Mouse (Mus musculus) liver, embryonic 14.5 days (tissue): Measurements from ENCODE around the gene Ap1m1. TPM values are rescaled to one million over a fixed set of nuclear protein-coding genes. Genes with fewer than 3 reads are reported as not detected.

Experiments used
- ATAC-seq: fragments of 200-750 bp; cut with Nextera tagmentation; 2 replicates; pipeline ENCODE4 v1.8.0; 2017; ENCODE audit warnings: moderate number of reproducible peaks, mild to moderate bottlenecking, moderate library complexity; ENCODE audit not compliant: insufficient read depth
- DNase-seq, 3 experiments: peaks; one replicate each; pipeline ENCODE4 v3.0.0-alpha.2; 2012 to 2013; ENCODE audit warnings: low read depth in 3 of 3, low spot score in 3 of 3
- H3K27ac ChIP-seq: fragments of 300-500 bp; sonication (generic); 2 replicates; pipeline ENCODE4 v1.5.1; 2014; ENCODE audit warnings: moderate library complexity, mild to moderate bottlenecking, control low read depth, inconsistent platforms
- H3K27me3 ChIP-seq: fragments of 300-500 bp; sonication (generic); 2 replicates; pipeline ENCODE4 v1.6.1; 2014; ENCODE audit warnings: mild to moderate bottlenecking, low read length, moderate library complexity; ENCODE audit not compliant: control insufficient read depth, insufficient read depth
- H3K36me3 ChIP-seq: fragments of 300-500 bp; sonication (generic); replicated peaks from 2 replicates; pipeline ENCODE4 v1.6.1; 2014; ENCODE audit warnings: low read depth; ENCODE audit not compliant: control insufficient read depth, insufficient read depth
- H3K4me1 ChIP-seq, 2 experiments: fragments of 200-500 bp in 1 of 2; fragments of 300-500 bp in 1 of 2; sonication (generic) in 1 of 2; replicated peaks; 2 replicates each; pipeline ENCODE4 v1.6.1; 2012 to 2014; ENCODE audit warnings: antibody characterized with exemption in 1 of 2, inconsistent platforms in 1 of 2, low read length in 1 of 2; ENCODE audit not compliant: control insufficient read depth in 2 of 2, insufficient read depth in 2 of 2
- H3K4me2 ChIP-seq: fragments of 300-500 bp; sonication (generic); 2 replicates; pipeline ENCODE4 v1.6.1; 2014; ENCODE audit warnings: low read depth, mild to moderate bottlenecking, control low read depth, moderate library complexity
- H3K4me3 ChIP-seq, 2 experiments: fragments of 200-500 bp in 1 of 2; fragments of 300-500 bp in 1 of 2; sonication (generic) in 1 of 2; 2 replicates each; pipeline ENCODE4 v1.5.1; 2012 to 2014; ENCODE audit warnings: low read depth in 2 of 2, low read length in 2 of 2, mild to moderate bottlenecking in 2 of 2, control low read depth in 1 of 2, inconsistent platforms in 1 of 2, moderate library complexity in 1 of 2; ENCODE audit not compliant: insufficient read depth in 1 of 2
- H3K9ac ChIP-seq: fragments of 300-500 bp; sonication (generic); replicated peaks from 2 replicates; pipeline ENCODE4 v1.6.1; 2014; ENCODE audit warnings: mild to moderate bottlenecking, control low read depth, moderate library complexity
- H3K9me3 ChIP-seq: fragments of 300-500 bp; sonication (generic); 2 replicates; pipeline ENCODE4 v1.6.1; 2016; ENCODE audit warnings: low read length, mixed read lengths; ENCODE audit not compliant: control insufficient read depth
- CTCF ChIP-seq: IDR thresholded peaks from 2 replicates; pipeline ENCODE4 v1.5.1; 2016; ENCODE audit warnings: antibody characterized with exemption, low read depth, control low read depth
- EP300 ChIP-seq: IDR thresholded peaks from 2 replicates; pipeline ENCODE4 v1.6.1; 2016; ENCODE audit warnings: antibody characterized with exemption, low read depth
- WGBS: fragments of 180-500 bp; shearing (Covaris S2); extraction: QIAGEN DNeasy Blood & Tissue Kit; methylation state at CpG from one replicate; pipeline ENCODE4 v1.1.7; 2014; ENCODE audit not compliant: insufficient replicate concordance; 5-methylcytosine and 5-hydroxymethylcytosine counted together
- polyA plus RNA-seq, 2 experiments: library from polyadenylated mRNA; depleted of rRNA in 1 of 2; stranded (reverse) in 1 of 2; unstranded in 1 of 2; fragments of >200 nt; fragmentation: Nextera tagmentation in 1 of 2; extraction: Ambion mirVana in 1 of 2; gene quantifications; 2 replicates each; pipeline versions ENCODE4 v1.2.1 to v1.2.3; 2012 to 2014

Gene Ap1m1
- polyA plus RNA-seq, 2 experiments: 38.8 to 46.7 TPM

DNA sequence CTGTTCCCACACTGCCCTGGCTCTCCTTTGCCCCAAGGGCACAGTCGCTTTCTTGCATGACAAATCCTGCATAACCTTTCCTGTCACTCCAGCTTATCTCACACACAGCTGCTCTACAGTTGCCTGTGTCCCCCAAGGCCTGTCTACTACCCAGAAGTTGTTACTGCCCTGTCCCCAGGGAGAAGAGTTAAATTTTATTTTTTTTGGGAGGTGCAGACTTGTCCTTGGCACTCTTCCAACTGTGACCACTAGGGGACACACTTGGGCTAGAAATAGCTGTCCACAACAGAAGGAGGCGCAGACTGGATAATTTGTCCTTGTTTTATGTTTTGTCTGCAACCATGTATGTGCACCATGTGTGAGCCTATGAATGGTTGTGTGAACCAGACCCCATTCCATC is 21.2 kb downstream of the Ap1m1 start:
- no peaks in the 10 kb centered on the region for H3K36me3 ChIP-seq
- TF ChIP-seq EP300 (no peak), CTCF (peak; percentile 89)
- ATAC-seq: no peak
- no peaks in the 10 kb centered on the region for H3K9me3 ChIP-seq
- no peak overlapping the region for H3K9ac ChIP-seq
- no peak overlapping the region for H3K4me2 ChIP-seq
- no peaks in the 10 kb centered on the region for H3K27me3 ChIP-seq
- H3K4me1 ChIP-seq: no peaks in the 10 kb centered on the region
- peak; percentile 27 to 51 (median 31) for DNase-seq
- H3K4me3 ChIP-seq: no peak overlapping the region
- 22% methylated on average over 2 of the region's 2 CpGs for WGBS
- H3K27ac ChIP-seq: no peak overlapping the region

GRCm38 (mm10) chr8:72261431-72261830 is 21.6 kb downstream of the Ap1m1 start:
- H3K4me2 ChIP-seq: no peak overlapping the region
- no peak overlapping the region for H3K9ac ChIP-seq
- DNase-seq (no peak), ATAC-seq (no peak)
- no peaks in the 10 kb centered on the region for H3K36me3 ChIP-seq
- H3K4me3 ChIP-seq: no peak overlapping the region
- no peaks in the 10 kb centered on the region for H3K4me1 ChIP-seq
- no peaks in the 10 kb centered on the region for H3K27me3 ChIP-seq
- no peaks in the 10 kb centered on the region for H3K9me3 ChIP-seq
- H3K27ac ChIP-seq: no peak overlapping the region
- TF ChIP-seq EP300 (no peak), CTCF (no peak)

DNA sequence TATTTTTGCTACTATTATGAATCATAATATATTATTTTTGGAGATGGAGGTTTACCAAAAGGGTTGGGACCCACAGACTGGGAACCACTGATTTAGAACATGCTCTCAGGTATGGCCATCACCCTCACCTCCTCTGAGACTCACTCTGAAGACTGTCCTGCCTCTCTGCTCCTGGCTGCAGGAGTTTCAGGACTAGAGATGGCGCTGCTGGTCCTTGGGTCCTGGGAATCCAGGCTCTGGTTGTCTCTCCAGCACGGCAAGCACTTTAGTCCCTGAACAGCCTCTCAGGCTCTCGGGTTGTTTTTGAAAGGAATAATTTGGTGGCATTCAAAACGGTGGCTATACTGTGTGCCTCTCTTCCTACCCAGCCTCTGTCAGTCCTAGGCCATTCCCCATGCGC is 22.1 kb downstream of the Ap1m1 start:
- Histone ChIP-seq H3K9me3 (no peaks in the 10 kb centered on the region), H3K27me3 (no peaks in the 10 kb centered on the region), H3K9ac (no peak overlapping the region), H3K27ac (no peak overlapping the region), H3K4me3 (no peak overlapping the region), H3K4me1 (no peaks in the 10 kb centered on the region), H3K36me3 (no peaks in the 10 kb centered on the region), H3K4me2 (no peak overlapping the region)
- ATAC-seq (no peak), DNase-seq (no peak)
- WGBS: 56% methylated on average over 5 of the region's 5 CpGs
- TF ChIP-seq EP300 (no peak), CTCF (peak; percentile 42; the same call in 1 of the 2 replicates)

GRCm38 (mm10) chr8:72262756-72263155 is 22.9 kb downstream of the Ap1m1 start:
- Histone ChIP-seq H3K4me2 (no peak overlapping the region), H3K9ac (no peak overlapping the region), H3K27me3 (no peaks in the 10 kb centered on the region), H3K27ac (no peak overlapping the region), H3K4me3 (no peak overlapping the region), H3K4me1 (no peaks in the 10 kb centered on the region), H3K36me3 (no peaks in the 10 kb centered on the region), H3K9me3 (no peaks in the 10 kb centered on the region)
- whole genome bisulfite sequencing: 71% methylated on average over 2 of the region's 2 CpGs
- DNase-seq: no peak
- ATAC-seq: no peak
- no peak for TF ChIP-seq CTCF

GRCm38 (mm10) chr8:72263451-72263850 is 23.6 kb downstream of the Ap1m1 start:
- no peak for DNase-seq
- WGBS: 64% methylated on average over 7 of the region's 7 CpGs
- no peak overlapping the region for H3K4me3 ChIP-seq

More at GRCm38 (mm10) chr8:72263451-72263850, 23.6 kb downstream of the Ap1m1 start:
- TF ChIP-seq CTCF (no peak), EP300 (no peak)
- H3K27me3 ChIP-seq: no peaks in the 10 kb centered on the region
- H3K27ac ChIP-seq: no peak overlapping the region
- no peak overlapping the region for H3K9ac ChIP-seq
- H3K4me2 ChIP-seq: no peak overlapping the region
- H3K4me1 ChIP-seq: peaks cover 0 to 4% of the 10 kb centered on the region in 2 experiments; a peak in 1 of 4 replicates
- no peak for ATAC-seq
- no peaks in the 10 kb centered on the region for H3K36me3 ChIP-seq
- H3K9me3 ChIP-seq: no peaks in the 10 kb centered on the region
